In genomic region chr12:11281584-11281983, GRCm38 (mm10) we compare ENCODE assay signal across 14 mouse cellular contexts.
"Had no signal": no experiment of that assay in that cellular context is flagged by ENCODE, and none has a peak within 500 bp of the region (broad histone marks: within the 10 kb centered on the region; RNA-seq: fewer than 3 reads in every experiment).

No protein-coding gene starts in this region.

- H3K4me3 ChIP-seq: kidney, embryonic 15.5 days; midbrain, embryonic 12.5 days; midbrain, embryonic 15.5 days had no signal

- H3K27me3 ChIP-seq: kidney, embryonic 15.5 days; midbrain, embryonic 12.5 days; midbrain, embryonic 15.5 days had no signal

- H3K27ac ChIP-seq: kidney, embryonic 15.5 days; liver, embryonic 14.5 days; macrophage; midbrain, embryonic 12.5 days; midbrain, embryonic 15.5 days had no signal

- H3K9me3 ChIP-seq: kidney, embryonic 15.5 days; midbrain, embryonic 12.5 days; midbrain, embryonic 15.5 days had no signal

- H3K4me2 ChIP-seq: kidney, embryonic 15.5 days; lung, embryonic 14.5 days; midbrain, embryonic 12.5 days; midbrain, embryonic 15.5 days had no signal

- DNase-seq: kidney, adult 11 months; kidney, adult 8-10 months; kidney, postnatal 10 days; kidney, postnatal 36 days; liver, postnatal 0 days; lung, embryonic 14.5 days; right cerebral cortex, postnatal 4 days; thymus, postnatal 25 days had no signal

- ATAC-seq: liver, postnatal 0 days; lung, postnatal 0 days; midbrain, embryonic 15.5 days had no signal

- H3K9ac ChIP-seq: kidney, embryonic 15.5 days; liver, embryonic 14.5 days; liver, postnatal 0 days; lung, embryonic 14.5 days; midbrain, embryonic 12.5 days; midbrain, embryonic 15.5 days had no signal

- H3K4me1 ChIP-seq: kidney, embryonic 15.5 days; midbrain, embryonic 12.5 days; midbrain, embryonic 15.5 days had no signal
